In genomic region chr9:110742951-110743455, GRCm38 (mm10) we compare ENCODE assay signal across 8 mouse cellular contexts. TPM values are rescaled to one million over a fixed set of nuclear protein-coding genes. Genes with fewer than 3 reads are reported as not detected.
DNase-seq lines count a peak whose midpoint lies in the region; ATAC-seq and TF ChIP-seq lines count a peak whose summit lies in the region.

No protein-coding gene starts in this region.

- no peaks in the 10 kb centered on the region for H3K9me3 ChIP-seq in heart, embryonic 16.5 days (replicated peaks; ENCODE audit: control insufficient read depth, low read length)
- no peaks in the 10 kb centered on the region for H3K9me3 ChIP-seq in limb, embryonic 11.5 days (ENCODE audit: control insufficient read depth, low read length)
- H3K9me3 ChIP-seq in neural tube, embryonic 14.5 days (ENCODE audit: control insufficient read depth, low read length): no peaks in the 10 kb centered on the region

- DNase-seq in heart, adult 2 months: peak; percentile 42 to 63
- no peak for DNase-seq in heart, adult 9 months (ENCODE audit: low spot score in 2 of 2)
- DNase-seq in limb, embryonic 11.5 days (ENCODE audit: low spot score): peak; percentile 73
- DNase-seq in left cerebral cortex, postnatal 14 days (ENCODE audit: low spot score in 2 of 2): no peak
- no peak for DNase-seq in left cerebral cortex, postnatal 25 days (ENCODE audit: low spot score in 2 of 2)

- no peaks in the 10 kb centered on the region for H3K4me1 ChIP-seq in heart, adult 2 months (ENCODE audit: control insufficient read depth, insufficient read depth, low read length)
- H3K4me1 ChIP-seq in bone marrow, adult 2 months (ENCODE audit: control insufficient read depth, insufficient read depth, low read length): no peaks in the 10 kb centered on the region
- peaks cover 10% of the 10 kb centered on the region; the same call in 1 of the 2 replicates for H3K4me1 ChIP-seq in heart, embryonic 16.5 days (ENCODE audit: control insufficient read depth, insufficient read depth, low read length)
- H3K4me1 ChIP-seq in limb, embryonic 11.5 days (ENCODE audit: control insufficient read depth, insufficient read depth, low read length): peaks cover 31% of the 10 kb centered on the region
- peaks cover 5% of the 10 kb centered on the region; the same call in 1 of the 2 replicates for H3K4me1 ChIP-seq in neural tube, embryonic 14.5 days (ENCODE audit: control insufficient read depth, insufficient read depth, low read length)

- no peak for TF ChIP-seq CTCF in heart, adult 2 months (IDR thresholded peaks at IDR 0.05)
- TF ChIP-seq CTCF in bone marrow, adult 2 months (IDR thresholded peaks at IDR 0.05; ENCODE audit: control insufficient read depth, insufficient read depth, low read length): no peak

- H3K4me3 ChIP-seq in heart, adult 2 months: peak overlapping the region; percentile 61
- H3K4me3 ChIP-seq in bone marrow, adult 2 months (replicated peaks; ENCODE audit: control insufficient read depth, low read depth, low read length): peak overlapping the region; percentile 16
- peak overlapping the region; percentile 65 for H3K4me3 ChIP-seq in heart, embryonic 16.5 days (ENCODE audit: low read length)
- H3K4me3 ChIP-seq in limb, embryonic 11.5 days (ENCODE audit: low read depth, low read length): peak overlapping the region; percentile 69
- peak overlapping the region; percentile 64 for H3K4me3 ChIP-seq in neural tube, embryonic 14.5 days (ENCODE audit: low read depth, low read length)

- peak; percentile 30 for ATAC-seq in heart, embryonic 16.5 days (replicated peaks; ENCODE audit: extremely low read depth, insufficient read depth, low FRiP score)
- no peak for ATAC-seq in limb, embryonic 11.5 days (ENCODE audit: insufficient number of reproducible peaks, low FRiP score, low TSS enrichment, low read depth)
- peak; percentile 42; the same call in 1 of the 2 replicates for ATAC-seq in neural tube, embryonic 14.5 days (ENCODE audit: low read depth)

- intact Hi-C loops in heart, adult 2 months (cut with DNase I): no loop called here
- intact Hi-C loops in left cerebral cortex, postnatal 14 days (cut with DNase I): no loop called here
- intact Hi-C loops in left cerebral cortex, postnatal 25 days (cut with DNase I): no loop called here

- peak overlapping the region; percentile 55 for H3K27ac ChIP-seq in heart, adult 2 months
- no peak overlapping the region for H3K27ac ChIP-seq in bone marrow, adult 2 months (ENCODE audit: control insufficient read depth, insufficient read depth, low read depth, low read length, poor library complexity)
- peak overlapping the region; percentile 72 for H3K27ac ChIP-seq in heart, embryonic 16.5 days (ENCODE audit: low read length)
- H3K27ac ChIP-seq in limb, embryonic 11.5 days (replicated peaks; ENCODE audit: low read depth, low read length): peak overlapping the region; percentile 85
- 0 out of 2 replicates have a peak overlapping the region, but pooled peaks have one; percentile 22 for H3K27ac ChIP-seq in neural tube, embryonic 14.5 days (ENCODE audit: low read depth, low read length)

- WGBS in heart, adult 2 months: 1% methylated on average over 40 of the region's 49 CpGs
- 2% methylated on average over 49 of the region's 49 CpGs for WGBS in bone marrow, adult 2 months
- WGBS in heart, embryonic 16.5 days: under 1% methylated on average over 47 of the region's 49 CpGs
- under 1% methylated on average over 49 of the region's 49 CpGs for WGBS in limb, embryonic 11.5 days
- WGBS in neural tube, embryonic 14.5 days: under 1% methylated on average over 33 of the region's 49 CpGs

- H3K27me3 ChIP-seq in heart, adult 2 months (ENCODE audit: control insufficient read depth, insufficient read depth, low read length): peaks cover 3% of the 10 kb centered on the region; the same call in 1 of the 2 replicates
- peaks cover 16% of the 10 kb centered on the region for H3K27me3 ChIP-seq in heart, embryonic 16.5 days (ENCODE audit: control insufficient read depth, insufficient read depth, low read length)
- peaks cover 14% of the 10 kb centered on the region for H3K27me3 ChIP-seq in limb, embryonic 11.5 days (ENCODE audit: control insufficient read depth, insufficient read depth, low read length)
- H3K27me3 ChIP-seq in neural tube, embryonic 14.5 days (ENCODE audit: control insufficient read depth, insufficient read depth, low read length): peaks cover 3% of the 10 kb centered on the region

- H3K4me2 ChIP-seq in heart, embryonic 16.5 days (ENCODE audit: low read depth, low read length): peak overlapping the region; percentile 73
- peak overlapping the region; percentile 88 for H3K4me2 ChIP-seq in limb, embryonic 11.5 days (ENCODE audit: low read depth, severe bottlenecking)
- H3K4me2 ChIP-seq in neural tube, embryonic 14.5 days (ENCODE audit: low read depth, low read length): peak overlapping the region; percentile 98

- no peaks in the 10 kb centered on the region for H3K36me3 ChIP-seq in heart, adult 2 months (ENCODE audit: control insufficient read depth, insufficient read depth, low read length)
- no peaks in the 10 kb centered on the region for H3K36me3 ChIP-seq in heart, embryonic 16.5 days (ENCODE audit: control insufficient read depth, insufficient read depth)
- H3K36me3 ChIP-seq in limb, embryonic 11.5 days (ENCODE audit: control insufficient read depth, insufficient read depth, low read length): no peaks in the 10 kb centered on the region
- no peaks in the 10 kb centered on the region for H3K36me3 ChIP-seq in neural tube, embryonic 14.5 days (ENCODE audit: control insufficient read depth, insufficient read depth, low read length)

- TF ChIP-seq EP300 in heart, adult 2 months (IDR thresholded peaks at IDR 0.05; ENCODE audit: insufficient read depth, low read depth, low read length): no peak

- peak overlapping the region; percentile 55 for H3K9ac ChIP-seq in heart, adult 2 months (ENCODE audit: low read depth, low read length)
- H3K9ac ChIP-seq in heart, embryonic 16.5 days (ENCODE audit: low read length): peak overlapping the region; percentile 86
- H3K9ac ChIP-seq in limb, embryonic 11.5 days (ENCODE audit: low read length): peak overlapping the region; percentile 73
- peak overlapping the region; percentile 73 for H3K9ac ChIP-seq in neural tube, embryonic 14.5 days (replicated peaks; ENCODE audit: low read depth, low read length)

- no peaks in the 10 kb centered on the region for H3K79me2 ChIP-seq in heart, adult 2 months (replicated peaks; ENCODE audit: control insufficient read depth, insufficient read depth, low read length)

- no peak for TF ChIP-seq POLR2A in heart, adult 2 months (IDR thresholded peaks at IDR 0.05; ENCODE audit: insufficient read depth, low read depth, low read length)
- 0 out of 2 replicates have a peak, but pooled peaks have one; percentile 9 for TF ChIP-seq POLR2A in bone marrow, adult 2 months (IDR thresholded peaks at IDR 0.05; ENCODE audit: borderline replicate concordance, control insufficient read depth, low read depth, low read length)

RNA-seq across cellular contexts. Expression of gene Myl3, which starts 1.3 kb away (rescaled TPM):
- over 10,000 TPM in 1 of 2 experiments, 1,000 to 10,000 TPM in 1; 9,326 to 11,139 TPM for total RNA-seq in heart, adult 2 months (2021)
- 9,227 and 12,279 TPM in 2 replicates for polyA plus RNA-seq in heart, adult 2 months (2012; rRNA removed)
- 2.2 and 4.2 TPM in 2 replicates for polyA plus RNA-seq in bone marrow, adult 2 months (2011; ENCODE audit: insufficient read depth, insufficient read length, low replicate concordance, missing spikeins)
- 4,391 and 5,295 TPM in 2 replicates for polyA plus RNA-seq in heart, embryonic 16.5 days (2015; fragmentation: Nextera tagmentation; extraction: Ambion mirVana)
- 0.26 and 1.8 TPM in 2 replicates for polyA plus RNA-seq in limb, embryonic 11.5 days (2014; fragmentation: Nextera tagmentation; extraction: Ambion mirVana)
- 0.50 and 0.66 TPM in 2 replicates for polyA plus RNA-seq in neural tube, embryonic 14.5 days (2014; fragmentation: Nextera tagmentation; extraction: Ambion mirVana)
- total RNA-seq in left cerebral cortex, postnatal 14 days (2021): under 1 TPM in 1 of 2 experiments, not detected in 1; 0.53 TPM
- total RNA-seq in left cerebral cortex, postnatal 25 days (2021): not detected

RNA-seq across cellular contexts. Expression of gene Pth1r, which starts 3.9 kb away (rescaled TPM):
- 1 to 10 TPM; 6.0 to 7.0 TPM for total RNA-seq in heart, adult 2 months (2021)
- polyA plus RNA-seq in heart, adult 2 months (2012; rRNA removed): 10.3 and 12.6 TPM in 2 replicates
- polyA plus RNA-seq in bone marrow, adult 2 months (2011; ENCODE audit: insufficient read depth, insufficient read length, low replicate concordance, missing spikeins): 9.1 and 10.1 TPM in 2 replicates
- polyA plus RNA-seq in heart, embryonic 16.5 days (2015; fragmentation: Nextera tagmentation; extraction: Ambion mirVana): 21.0 and 26.3 TPM in 2 replicates
- 30.1 and 37.3 TPM in 2 replicates for polyA plus RNA-seq in limb, embryonic 11.5 days (2014; fragmentation: Nextera tagmentation; extraction: Ambion mirVana)
- 5.2 and 11.3 TPM in 2 replicates for polyA plus RNA-seq in neural tube, embryonic 14.5 days (2014; fragmentation: Nextera tagmentation; extraction: Ambion mirVana)
- total RNA-seq in left cerebral cortex, postnatal 14 days (2021): 1 to 10 TPM; 6.4 to 8.3 TPM
- 1 to 10 TPM; 5.5 to 5.9 TPM for total RNA-seq in left cerebral cortex, postnatal 25 days (2021)

RNA-seq across cellular contexts. Expression of gene Prss42, which starts 55.0 kb away (rescaled TPM):
- total RNA-seq in heart, adult 2 months (2021): not detected
- polyA plus RNA-seq in heart, adult 2 months (2012; rRNA removed): not detected in 2 replicates
- not detected in 2 replicates for polyA plus RNA-seq in bone marrow, adult 2 months (2011; ENCODE audit: insufficient read depth, insufficient read length, low replicate concordance, missing spikeins)
- 0.15 TPM in 1 of 2 replicates, not detected in the other for polyA plus RNA-seq in heart, embryonic 16.5 days (2015; fragmentation: Nextera tagmentation; extraction: Ambion mirVana)
- polyA plus RNA-seq in limb, embryonic 11.5 days (2014; fragmentation: Nextera tagmentation; extraction: Ambion mirVana): not detected in 2 replicates
- not detected in 2 replicates for polyA plus RNA-seq in neural tube, embryonic 14.5 days (2014; fragmentation: Nextera tagmentation; extraction: Ambion mirVana)
- not detected for total RNA-seq in left cerebral cortex, postnatal 14 days (2021)
- not detected for total RNA-seq in left cerebral cortex, postnatal 25 days (2021)

Comparison
In these comparisons a context has a peak if more than half of its experiments do, and no peak if none do; other contexts are left out.
1. DNase-seq: peak in heart, adult 2 months (2 of 2) and limb, embryonic 11.5 days (single experiment); none in heart, adult 9 months (0 of 2), left cerebral cortex, postnatal 14 days (0 of 2) and left cerebral cortex, postnatal 25 days (0 of 2).
2. H3K4me3 ChIP-seq: peak in every context shown above with its lines; median percentile 69 in limb, embryonic 11.5 days; 65 in heart, embryonic 16.5 days; 64 in neural tube, embryonic 14.5 days; 61 in heart, adult 2 months; 16 in bone marrow, adult 2 months.
3. RNA of gene Myl3, which starts 1.3 kb away (polyA plus RNA-seq): 9,227 to 12,279 TPM in heart, adult 2 months and 4,391 to 5,295 TPM in heart, embryonic 16.5 days; 2.2 to 4.2 TPM in bone marrow, adult 2 months, 0.26 to 1.8 TPM in limb, embryonic 11.5 days and 0.50 to 0.66 TPM in neural tube, embryonic 14.5 days; every median in the first group is over 100 times any median in the second.
4. Peak in every context shown above with its lines, with median percentiles within 50 percentile points of each other: H3K9ac ChIP-seq and H3K4me2 ChIP-seq.